Mouse (Mus musculus) cerebellum, postnatal 10 days (tissue): ENCODE measurements around the gene Cyp2c40.
"Not testable (repeated sequence)": the region's sequence is repeated elsewhere in the genome, so short reads cannot be mapped to it uniquely, and the experiment has no call there.

Experiments used
- DNase-seq, 2 experiments: peaks; one replicate each; pipeline ENCODE4 v3.0.0; 2021; ENCODE audit warnings: mixed read lengths in 2 of 2

Gene Cyp2c40

DNA sequence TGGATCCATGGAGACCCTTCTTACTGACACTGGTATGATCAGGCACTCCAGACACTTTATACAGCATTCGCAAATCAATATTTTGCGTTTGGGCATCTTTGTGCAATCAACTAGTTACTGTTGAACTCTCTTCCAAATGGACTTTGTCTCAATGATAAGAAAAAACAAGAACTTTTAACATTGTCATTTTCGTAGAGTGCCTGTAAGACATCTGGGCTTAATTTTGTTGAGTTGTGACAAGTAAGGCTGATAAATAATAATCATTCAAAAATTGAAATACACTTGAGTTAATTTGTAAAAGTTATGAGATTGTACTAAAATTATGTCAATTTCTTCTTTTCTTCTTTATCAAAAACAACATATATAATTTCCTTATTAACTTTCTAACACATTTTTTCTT is at the start of gene Cyp2c40:
Cyp2c40 (minus strand) TSS at position 101 of the 400 bp plus-strand sequence.
- not testable (repeated sequence) for DNase-seq

GRCm38 (mm10) chr19:39820931-39821330 is 8.3 kb upstream of the Cyp2c40 start:
- DNase-seq: not testable (repeated sequence)

- not testable (repeated sequence) for DNase-seq
Observed at GRCm38 (mm10) chr19:39816400-39816799, 3.8 kb upstream of the Cyp2c40 start.

- DNase-seq: not testable (repeated sequence)
Observed at GRCm38 (mm10) chr19:39815991-39816390, 3.4 kb upstream of the Cyp2c40 start.

GRCm38 (mm10) chr19:39785458-39785857 is 27.2 kb downstream of the Cyp2c40 start:
- not testable (repeated sequence) for DNase-seq

- DNase-seq: no peak
Observed at GRCm38 (mm10) chr19:39745357-39745756, 67.3 kb downstream of the Cyp2c40 start.

- not testable (repeated sequence) for DNase-seq
Observed at GRCm38 (mm10) chr19:39744361-39744760, 68.3 kb downstream of the Cyp2c40 start.

DNA sequence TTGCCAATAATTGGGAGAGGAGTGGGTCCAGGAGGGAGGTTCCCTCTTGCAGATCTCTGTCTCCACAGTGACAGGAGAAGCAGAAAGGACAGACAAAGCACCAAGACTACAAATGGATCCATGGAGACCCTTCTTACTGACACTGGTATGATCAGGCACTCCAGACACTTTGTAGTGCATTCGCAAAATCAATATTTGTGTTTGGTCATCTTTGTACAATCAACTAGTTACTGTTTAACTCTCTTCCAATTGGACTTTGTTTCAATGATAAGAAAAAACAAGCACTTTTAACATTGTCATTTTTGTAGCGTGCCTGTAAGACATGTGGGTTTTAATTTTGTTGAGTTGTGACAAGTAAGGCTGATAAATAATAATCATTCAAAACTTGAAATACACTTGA is 71.7 kb downstream of the Cyp2c40 start, which contains the start of gene Cyp2c68:
Cyp2c68 (minus strand) TSS at position 135 of the 400 bp plus-strand sequence.
- no peak for DNase-seq
